Mouse (Mus musculus): ENCODE measurements around the gene Rela.

GRCm38 (mm10) chr19:5684236-5684635, 47.0 kb downstream of the Rela start:
- no peak for TF ChIP-seq CTCF (IDR thresholded peaks at IDR 0.05; ENCODE audit: borderline replicate concordance, insufficient read depth, low read depth, low read length)
- TF ChIP-seq POLR2A (IDR thresholded peaks at IDR 0.05; ENCODE audit: borderline replicate concordance, insufficient read depth, low read length): no peak
